Mouse (Mus musculus): ENCODE measurements at regions not wholly inside any gene's neighbourhood (a gene's known extent, or its start where the extent isn't known, plus 50 kb on each side); places are given as distances from the start of the nearest gene placed in this dataset.
A peak's percentile ranks its signal among the peaks of the same experiment; 100 is the strongest.

DNA sequence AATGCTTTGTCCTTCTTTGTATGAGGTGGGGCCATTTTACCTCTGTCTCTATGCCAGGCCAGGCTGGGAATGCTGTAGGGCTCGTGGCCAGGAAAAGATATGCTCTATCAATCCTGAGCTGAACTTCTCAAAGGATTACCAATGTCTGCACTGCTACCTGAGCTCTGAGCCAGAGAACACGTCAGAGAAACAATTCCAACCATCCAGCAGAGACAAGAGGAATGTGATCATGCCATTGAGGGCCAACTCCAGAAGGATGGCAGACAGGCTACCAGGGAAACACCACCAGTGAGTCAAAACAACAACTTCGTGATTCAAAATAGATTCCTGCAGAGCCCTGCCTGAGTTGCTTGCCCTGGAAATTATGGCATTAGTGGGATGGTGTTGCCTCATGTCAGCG, 361.0 kb downstream of the Adam3 start:
- no peak overlapping the region for H3K4me3 ChIP-seq (ENCODE audit: low read depth, low read length)
- no peak for ATAC-seq (ENCODE audit: insufficient read depth, low FRiP score, low TSS enrichment)
- no peaks in the 10 kb centered on the region for H3K27me3 ChIP-seq (ENCODE audit: control insufficient read depth, insufficient read depth, low read length)
- no peak overlapping the region for H3K27ac ChIP-seq (ENCODE audit: low read depth, low read length)
- no peak for DNase-seq (ENCODE audit: low spot score)
- 78% methylated on average over 4 of the region's 4 CpGs for WGBS
- no peaks in the 10 kb centered on the region for H3K36me3 ChIP-seq (ENCODE audit: control insufficient read depth, insufficient read depth, low read length)
- H3K4me1 ChIP-seq (ENCODE audit: control insufficient read depth, insufficient read depth, low read length), result no peaks in the 10 kb centered on the region
- no peak overlapping the region for H3K9ac ChIP-seq (ENCODE audit: low read length)
- no peaks in the 10 kb centered on the region for H3K9me3 ChIP-seq (ENCODE audit: control insufficient read depth, low read length)
- H3K4me2 ChIP-seq (ENCODE audit: low read depth), result no peak overlapping the region

DNA sequence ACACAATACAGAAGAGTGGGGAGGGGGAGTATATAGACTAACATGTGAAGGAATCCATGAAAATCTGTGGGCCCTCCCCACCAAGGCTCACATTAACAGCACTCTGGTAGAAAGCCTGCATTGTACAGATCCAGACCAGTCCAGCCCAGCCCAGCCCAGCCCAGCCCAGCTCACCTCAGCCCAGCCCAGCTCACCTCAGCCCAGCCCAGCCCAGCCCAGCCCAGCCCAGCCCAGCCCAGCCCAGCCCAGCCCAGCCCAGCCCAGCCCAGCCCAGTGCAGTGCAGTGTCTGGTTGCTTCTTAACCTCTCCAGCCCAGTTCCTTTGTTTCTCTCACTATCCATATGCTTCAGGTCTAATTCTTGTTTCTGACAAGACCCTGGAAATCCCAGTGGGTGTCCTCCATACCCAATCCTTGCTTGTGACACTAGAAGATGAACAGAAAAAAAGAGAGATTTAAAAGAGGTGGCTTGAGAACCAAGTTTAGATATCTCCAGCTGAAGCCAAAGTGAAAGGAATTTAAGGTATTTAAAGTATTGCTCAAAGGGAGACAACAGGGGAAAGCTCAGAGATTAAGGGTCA, 366.5 kb downstream of the Adam3 start:
- DNase-seq (ENCODE audit: low spot score) (no peak), ATAC-seq (ENCODE audit: insufficient read depth, low FRiP score, low TSS enrichment) (no peak)
- no peaks in the 10 kb centered on the region for H3K36me3 ChIP-seq (ENCODE audit: control insufficient read depth, insufficient read depth, low read length)
- no peak overlapping the region for H3K4me3 ChIP-seq (ENCODE audit: low read depth, low read length)
- no peaks in the 10 kb centered on the region for H3K9me3 ChIP-seq (ENCODE audit: control insufficient read depth, low read length)
- H3K27me3 ChIP-seq (ENCODE audit: control insufficient read depth, insufficient read depth, low read length), result no peaks in the 10 kb centered on the region
- no peak overlapping the region for H3K4me2 ChIP-seq (ENCODE audit: low read depth)
- H3K4me1 ChIP-seq (ENCODE audit: control insufficient read depth, insufficient read depth, low read length), result no peaks in the 10 kb centered on the region
- no peak overlapping the region for H3K9ac ChIP-seq (ENCODE audit: low read length)
- no peak overlapping the region for H3K27ac ChIP-seq (ENCODE audit: low read depth, low read length)

DNA sequence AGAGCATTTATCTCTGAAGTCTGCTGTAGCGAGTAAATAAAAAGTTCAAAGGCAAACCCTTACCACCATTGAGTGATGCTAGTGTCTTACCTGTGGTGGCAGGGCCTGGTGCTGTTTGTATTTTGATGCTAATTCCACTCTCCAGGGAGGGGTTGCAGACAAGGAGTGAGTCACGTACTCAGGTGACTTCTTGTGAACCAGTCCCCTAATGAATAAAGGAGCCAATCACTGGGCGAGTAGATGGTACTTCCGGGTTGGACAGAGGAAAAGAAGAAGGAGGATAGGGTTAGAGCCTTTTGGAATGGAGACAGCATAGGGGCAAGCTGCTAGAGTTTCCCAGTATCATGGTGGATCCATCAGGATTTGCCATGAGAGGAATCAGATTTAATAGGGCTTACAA, 370.5 kb downstream of the Adam3 start:
- no peak overlapping the region for H3K4me3 ChIP-seq (ENCODE audit: low read depth, low read length)
- no peaks in the 10 kb centered on the region for H3K36me3 ChIP-seq (ENCODE audit: control insufficient read depth, insufficient read depth, low read length)
- DNase-seq (ENCODE audit: low spot score) (no peak), ATAC-seq (ENCODE audit: insufficient read depth, low FRiP score, low TSS enrichment) (no peak)
- H3K27ac ChIP-seq (ENCODE audit: low read depth, low read length), result no peak overlapping the region
- H3K27me3 ChIP-seq (ENCODE audit: control insufficient read depth, insufficient read depth, low read length), result no peaks in the 10 kb centered on the region
- no peak overlapping the region for H3K4me2 ChIP-seq (ENCODE audit: low read depth)
- no peak overlapping the region for H3K9ac ChIP-seq (ENCODE audit: low read length)
- no peaks in the 10 kb centered on the region for H3K9me3 ChIP-seq (ENCODE audit: control insufficient read depth, low read length)
- WGBS, result 88% methylated on average over 4 of the region's 4 CpGs
- H3K4me1 ChIP-seq (ENCODE audit: control insufficient read depth, insufficient read depth, low read length), result no peaks in the 10 kb centered on the region

DNA sequence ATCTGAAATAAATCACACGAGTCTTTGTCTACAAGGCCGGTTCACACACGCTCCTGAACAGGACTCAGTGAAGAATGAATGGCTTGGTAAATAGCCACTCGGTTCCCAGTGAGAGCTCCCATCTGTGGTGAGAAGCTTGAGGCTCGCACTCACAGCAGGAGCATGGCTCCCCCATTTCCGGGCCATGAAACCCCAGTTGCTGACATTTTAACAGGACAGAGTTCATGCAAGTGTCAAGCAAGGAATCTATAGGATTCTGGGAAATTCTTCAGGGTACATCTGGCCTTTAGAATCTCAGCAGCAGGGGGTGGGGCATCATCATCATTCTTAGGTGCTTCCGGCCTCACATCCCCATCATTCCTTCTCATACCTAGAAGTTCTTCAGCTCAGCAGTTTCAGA, 371.8 kb downstream of the Adam3 start:
- no peak overlapping the region for H3K4me2 ChIP-seq (ENCODE audit: low read depth)
- H3K36me3 ChIP-seq (ENCODE audit: control insufficient read depth, insufficient read depth, low read length), result no peaks in the 10 kb centered on the region
- no peaks in the 10 kb centered on the region for H3K4me1 ChIP-seq (ENCODE audit: control insufficient read depth, insufficient read depth, low read length)
- H3K9ac ChIP-seq (ENCODE audit: low read length), result no peak overlapping the region
- 48% methylated on average over 7 of the region's 7 CpGs for WGBS
- no peak overlapping the region for H3K27ac ChIP-seq (ENCODE audit: low read depth, low read length)
- no peaks in the 10 kb centered on the region for H3K9me3 ChIP-seq (ENCODE audit: control insufficient read depth, low read length)
- no peak overlapping the region for H3K4me3 ChIP-seq (ENCODE audit: low read depth, low read length)
- DNase-seq (ENCODE audit: low spot score), result peak; percentile 39
- no peak for ATAC-seq (ENCODE audit: insufficient read depth, low FRiP score, low TSS enrichment)
- H3K27me3 ChIP-seq (ENCODE audit: control insufficient read depth, insufficient read depth, low read length), result no peaks in the 10 kb centered on the region

DNA sequence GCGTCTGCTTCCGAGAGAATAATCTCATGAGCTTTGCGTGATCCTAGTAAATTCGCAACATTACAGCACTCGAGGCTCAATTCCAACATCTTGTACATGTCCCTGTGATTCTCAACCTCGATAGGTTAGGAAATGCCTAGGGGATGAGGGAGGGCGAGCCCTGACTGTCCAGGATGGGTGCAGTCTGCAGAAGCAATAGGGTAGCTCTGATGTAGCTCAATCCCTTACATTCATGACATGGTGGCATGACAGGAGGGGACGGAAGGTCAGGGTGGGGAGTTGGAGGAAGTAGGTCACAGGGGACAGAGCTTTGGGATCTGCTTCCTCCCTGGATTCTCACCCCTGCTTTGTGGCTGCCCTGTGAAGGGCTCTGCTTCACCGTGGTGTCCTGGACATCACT, 373.3 kb downstream of the Adam3 start:
- no peak for ATAC-seq (ENCODE audit: insufficient read depth, low FRiP score, low TSS enrichment)
- H3K4me1 ChIP-seq (ENCODE audit: control insufficient read depth, insufficient read depth, low read length), result no peaks in the 10 kb centered on the region
- WGBS, result 70% methylated on average over 9 of the region's 9 CpGs
- no peaks in the 10 kb centered on the region for H3K27me3 ChIP-seq (ENCODE audit: control insufficient read depth, insufficient read depth, low read length)
- H3K36me3 ChIP-seq (ENCODE audit: control insufficient read depth, insufficient read depth, low read length), result no peaks in the 10 kb centered on the region
- no peak for DNase-seq (ENCODE audit: low spot score)
- H3K4me3 ChIP-seq (ENCODE audit: low read depth, low read length), result no peak overlapping the region
- no peaks in the 10 kb centered on the region for H3K9me3 ChIP-seq (ENCODE audit: control insufficient read depth, low read length)
- no peak overlapping the region for H3K9ac ChIP-seq (ENCODE audit: low read length)
- H3K4me2 ChIP-seq (ENCODE audit: low read depth), result no peak overlapping the region
- H3K27ac ChIP-seq (ENCODE audit: low read depth, low read length), result no peak overlapping the region

DNA sequence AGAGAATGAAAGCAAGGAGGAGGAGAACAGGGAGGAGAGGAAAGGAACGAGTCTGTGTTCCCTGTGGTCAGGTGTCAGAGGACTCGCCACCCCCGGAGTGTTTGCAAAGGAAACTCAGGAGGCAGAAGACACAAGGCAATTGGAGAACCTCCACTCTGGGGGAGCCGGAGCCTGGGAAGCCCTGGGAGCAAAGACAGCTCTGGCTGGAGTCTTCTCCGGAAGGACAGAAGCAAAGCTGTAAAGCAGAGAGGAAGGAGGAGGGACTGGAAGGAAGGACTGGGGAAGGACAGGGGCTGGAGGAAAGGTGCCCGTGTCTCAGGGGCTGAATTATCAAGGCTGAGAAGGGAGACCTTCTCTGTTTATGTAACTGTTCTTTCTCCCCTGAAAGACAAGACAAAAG, 373.9 kb downstream of the Adam3 start:
- Histone ChIP-seq H3K9ac (ENCODE audit: low read length) (no peak overlapping the region), H3K27me3 (ENCODE audit: control insufficient read depth, insufficient read depth, low read length) (no peaks in the 10 kb centered on the region), H3K27ac (ENCODE audit: low read depth, low read length) (no peak overlapping the region), H3K4me3 (ENCODE audit: low read depth, low read length) (no peak overlapping the region), H3K4me2 (ENCODE audit: low read depth) (no peak overlapping the region), H3K36me3 (ENCODE audit: control insufficient read depth, insufficient read depth, low read length) (no peaks in the 10 kb centered on the region), H3K9me3 (ENCODE audit: control insufficient read depth, low read length) (no peaks in the 10 kb centered on the region), H3K4me1 (ENCODE audit: control insufficient read depth, insufficient read depth, low read length) (no peaks in the 10 kb centered on the region)
- DNase-seq (ENCODE audit: low spot score), result no peak
- ATAC-seq (ENCODE audit: insufficient read depth, low FRiP score, low TSS enrichment), result no peak
- WGBS, result 23% methylated on average over 6 of the region's 6 CpGs

DNA sequence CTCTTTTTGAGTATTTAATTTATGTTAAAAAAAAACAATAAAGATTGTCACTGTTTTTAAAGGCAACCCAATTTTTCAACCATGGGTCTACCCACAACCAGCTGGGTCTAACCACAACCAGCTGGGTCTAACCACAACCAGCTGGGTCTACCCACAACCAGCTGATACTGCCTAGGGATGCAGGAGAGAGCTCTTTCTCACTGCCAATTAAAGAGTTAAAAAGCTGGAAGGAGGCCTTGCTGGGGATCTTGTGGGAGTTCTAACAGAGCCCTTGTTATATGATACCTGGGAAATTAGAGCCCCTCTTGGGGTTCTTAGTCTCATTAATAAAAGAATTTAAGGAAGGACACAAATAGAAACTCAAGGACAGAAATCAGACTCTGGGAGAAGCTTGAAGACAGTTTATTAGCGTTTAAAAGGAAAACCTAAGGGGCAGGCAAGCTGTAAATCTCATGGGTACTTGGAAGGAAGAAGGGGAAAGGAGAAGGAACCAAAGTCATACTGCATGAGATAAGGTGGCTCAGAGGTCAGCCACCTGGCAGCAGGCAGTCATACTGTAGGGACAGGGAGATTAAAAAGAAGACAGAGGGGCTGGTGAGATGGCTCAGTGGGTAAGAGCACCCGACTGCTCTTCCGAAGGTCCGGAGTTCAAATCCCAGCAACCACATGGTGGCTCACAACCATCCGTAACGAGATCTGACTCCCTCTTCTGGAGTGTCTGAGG, 379.1 kb downstream of the Adam3 start:
- ATAC-seq (ENCODE audit: insufficient read depth, low FRiP score, low TSS enrichment) (no peak), DNase-seq (ENCODE audit: low spot score) (no peak)
- 68% methylated on average over 6 of the region's 6 CpGs for WGBS
- Histone ChIP-seq H3K27ac (ENCODE audit: low read depth, low read length) (no peak overlapping the region), H3K27me3 (ENCODE audit: control insufficient read depth, insufficient read depth, low read length) (no peaks in the 10 kb centered on the region), H3K9me3 (ENCODE audit: control insufficient read depth, low read length) (no peaks in the 10 kb centered on the region), H3K9ac (ENCODE audit: low read length) (no peak overlapping the region), H3K4me1 (ENCODE audit: control insufficient read depth, insufficient read depth, low read length) (no peaks in the 10 kb centered on the region), H3K36me3 (ENCODE audit: control insufficient read depth, insufficient read depth, low read length) (no peaks in the 10 kb centered on the region), H3K4me2 (ENCODE audit: low read depth) (no peak overlapping the region), H3K4me3 (ENCODE audit: low read depth, low read length) (no peak overlapping the region)

DNA sequence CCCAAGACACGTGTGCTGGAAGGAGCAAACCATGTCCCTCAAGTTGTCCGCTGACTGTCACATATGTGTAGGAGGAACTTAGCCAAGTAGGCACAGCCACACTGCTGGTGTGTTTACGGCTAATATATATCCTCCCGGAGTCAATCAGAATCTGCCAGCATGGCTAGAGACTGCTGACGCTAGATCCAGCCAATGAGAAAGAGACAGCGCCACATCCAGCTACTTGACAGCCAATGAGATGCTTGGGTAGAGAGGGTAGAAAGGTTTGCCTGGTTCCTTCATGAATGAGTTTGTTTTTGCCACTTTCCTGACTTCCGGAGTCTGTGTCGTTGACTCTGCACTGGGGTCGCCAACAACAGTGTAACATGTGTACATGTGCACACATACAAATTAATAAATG, 387.0 kb downstream of the Adam3 start:
- DNase-seq (ENCODE audit: low spot score) (no peak), ATAC-seq (ENCODE audit: insufficient read depth, low FRiP score, low TSS enrichment) (no peak)
- 94% methylated on average over 9 of the region's 9 CpGs for WGBS
- Histone ChIP-seq H3K9me3 (ENCODE audit: control insufficient read depth, low read length) (no peaks in the 10 kb centered on the region), H3K27me3 (ENCODE audit: control insufficient read depth, insufficient read depth, low read length) (no peaks in the 10 kb centered on the region), H3K9ac (ENCODE audit: low read length) (no peak overlapping the region), H3K4me2 (ENCODE audit: low read depth) (no peak overlapping the region), H3K4me1 (ENCODE audit: control insufficient read depth, insufficient read depth, low read length) (no peaks in the 10 kb centered on the region), H3K27ac (ENCODE audit: low read depth, low read length) (no peak overlapping the region), H3K4me3 (ENCODE audit: low read depth, low read length) (no peak overlapping the region), H3K36me3 (ENCODE audit: control insufficient read depth, insufficient read depth, low read length) (no peaks in the 10 kb centered on the region)

DNA sequence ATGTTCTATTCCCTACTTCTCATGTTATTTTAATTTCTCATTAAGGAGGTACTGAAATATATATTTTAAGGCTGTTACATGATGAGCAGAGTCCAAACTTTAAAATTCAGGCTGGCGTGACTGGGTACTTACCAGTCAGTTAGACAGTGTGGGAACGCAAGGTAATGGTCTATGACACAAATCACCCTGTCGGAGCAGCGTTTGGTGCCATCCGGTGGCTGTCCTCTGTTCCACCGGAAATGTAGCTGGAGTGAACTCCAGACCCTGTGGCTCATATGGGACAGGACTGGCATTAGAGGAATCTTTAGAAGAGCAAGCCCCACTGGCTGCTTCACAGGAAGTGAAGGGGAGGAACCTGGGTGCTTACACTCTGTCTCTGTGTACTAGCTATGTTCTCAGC, 388.0 kb downstream of the Adam3 start:
- no peaks in the 10 kb centered on the region for H3K9me3 ChIP-seq (ENCODE audit: control insufficient read depth, low read length)
- H3K9ac ChIP-seq (ENCODE audit: low read length), result no peak overlapping the region
- H3K27ac ChIP-seq (ENCODE audit: low read depth, low read length), result no peak overlapping the region
- H3K27me3 ChIP-seq (ENCODE audit: control insufficient read depth, insufficient read depth, low read length), result no peaks in the 10 kb centered on the region
- no peak overlapping the region for H3K4me3 ChIP-seq (ENCODE audit: low read depth, low read length)
- no peaks in the 10 kb centered on the region for H3K36me3 ChIP-seq (ENCODE audit: control insufficient read depth, insufficient read depth, low read length)
- H3K4me2 ChIP-seq (ENCODE audit: low read depth), result no peak overlapping the region
- ATAC-seq (ENCODE audit: insufficient read depth, low FRiP score, low TSS enrichment), result no peak
- WGBS, result 55% methylated on average over 6 of the region's 6 CpGs
- peak; percentile 32 for DNase-seq (ENCODE audit: low spot score)
- no peaks in the 10 kb centered on the region for H3K4me1 ChIP-seq (ENCODE audit: control insufficient read depth, insufficient read depth, low read length)
